Mouse (Mus musculus) midbrain, postnatal 0 days (tissue): ENCODE measurements around the gene Csde1. TPM values are rescaled to one million over a fixed set of nuclear protein-coding genes. Genes with fewer than 3 reads are reported as not detected.
A peak's percentile ranks its signal among the peaks of the same experiment; 100 is the strongest.

Source experiments
- ATAC-seq: fragments of 200-750 bp; cut with Nextera tagmentation; 2 replicates; pipeline ENCODE4 v1.8.0; 2017; ENCODE audit warnings: moderate number of reproducible peaks, mild to moderate bottlenecking, moderate TSS enrichment, moderate library complexity; ENCODE audit not compliant: low FRiP score
- DNase-seq: peaks from one replicate; pipeline ENCODE4 v3.0.0-alpha.2; 2015; ENCODE audit warnings: low spot score
- H3K27ac ChIP-seq: fragments of 300-500 bp; sonication (generic); 2 replicates; pipeline ENCODE4 v1.5.1; 2014; ENCODE audit warnings: low read depth, mild to moderate bottlenecking, low read length, mixed read lengths
- H3K27me3 ChIP-seq: fragments of 300-500 bp; sonication (generic); 2 replicates; pipeline ENCODE4 v1.6.1; 2014; ENCODE audit warnings: low read length, control low read depth, mixed read lengths; ENCODE audit not compliant: insufficient read depth
- H3K36me3 ChIP-seq: fragments of 300-500 bp; sonication (generic); 2 replicates; pipeline ENCODE4 v1.6.1; 2014; ENCODE audit warnings: low read length, control low read depth, mixed read lengths; ENCODE audit not compliant: insufficient read depth
- H3K4me1 ChIP-seq: fragments of 300-500 bp; sonication (generic); 2 replicates; pipeline ENCODE4 v1.6.1; 2014; ENCODE audit warnings: mild to moderate bottlenecking, control low read depth, antibody characterized with exemption, low read length, mixed read lengths; ENCODE audit not compliant: insufficient read depth
- H3K4me2 ChIP-seq: fragments of 300-500 bp; sonication (generic); 2 replicates; pipeline ENCODE4 v1.6.1; 2014; ENCODE audit warnings: low read depth, mild to moderate bottlenecking, low read length, mixed read lengths; ENCODE audit not compliant: poor library complexity, severe bottlenecking
- H3K4me3 ChIP-seq: fragments of 300-500 bp; sonication (generic); 2 replicates; pipeline ENCODE4 v1.5.1; 2014; ENCODE audit warnings: low read depth, mild to moderate bottlenecking, low read length, moderate library complexity
- H3K9ac ChIP-seq: fragments of 300-500 bp; sonication (generic); replicated peaks from 2 replicates; pipeline ENCODE4 v1.6.1; 2014; ENCODE audit warnings: mild to moderate bottlenecking, low read length, moderate library complexity, mixed read lengths; ENCODE audit not compliant: poor library complexity, severe bottlenecking
- H3K9me3 ChIP-seq: fragments of 300-500 bp; sonication (generic); 2 replicates; pipeline ENCODE4 v1.6.1; 2016; ENCODE audit warnings: low read length, control low read depth
- CTCF ChIP-seq: IDR thresholded peaks from 2 replicates; pipeline ENCODE4 v1.5.1; 2016; ENCODE audit warnings: antibody characterized with exemption, mild to moderate bottlenecking
- WGBS: fragments of 180-500 bp; shearing (Covaris S2); extraction: QIAGEN DNeasy Blood & Tissue Kit; methylation state at CpG from one replicate; pipeline ENCODE4 v1.1.7; 2014; 5-methylcytosine and 5-hydroxymethylcytosine counted together
- polyA plus RNA-seq: library from polyadenylated mRNA; unstranded; fragments of >200 nt; fragmentation: Nextera tagmentation; extraction: Ambion mirVana; gene quantifications from 2 replicates; pipeline ENCODE4 v1.2.1, GENCODE M21; 2015
- total RNA-seq: library from RNA; depleted of rRNA; stranded (reverse); fragments of >200 nt; gene quantifications from 2 replicates; pipeline ENCODE4 v1.2.3, GENCODE M21; 2014; rRNA removed

Csde1 gene
- total RNA-seq (222 and 287 TPM in 2 replicates), polyA plus RNA-seq (256 and 287 TPM in 2 replicates)

DNA sequence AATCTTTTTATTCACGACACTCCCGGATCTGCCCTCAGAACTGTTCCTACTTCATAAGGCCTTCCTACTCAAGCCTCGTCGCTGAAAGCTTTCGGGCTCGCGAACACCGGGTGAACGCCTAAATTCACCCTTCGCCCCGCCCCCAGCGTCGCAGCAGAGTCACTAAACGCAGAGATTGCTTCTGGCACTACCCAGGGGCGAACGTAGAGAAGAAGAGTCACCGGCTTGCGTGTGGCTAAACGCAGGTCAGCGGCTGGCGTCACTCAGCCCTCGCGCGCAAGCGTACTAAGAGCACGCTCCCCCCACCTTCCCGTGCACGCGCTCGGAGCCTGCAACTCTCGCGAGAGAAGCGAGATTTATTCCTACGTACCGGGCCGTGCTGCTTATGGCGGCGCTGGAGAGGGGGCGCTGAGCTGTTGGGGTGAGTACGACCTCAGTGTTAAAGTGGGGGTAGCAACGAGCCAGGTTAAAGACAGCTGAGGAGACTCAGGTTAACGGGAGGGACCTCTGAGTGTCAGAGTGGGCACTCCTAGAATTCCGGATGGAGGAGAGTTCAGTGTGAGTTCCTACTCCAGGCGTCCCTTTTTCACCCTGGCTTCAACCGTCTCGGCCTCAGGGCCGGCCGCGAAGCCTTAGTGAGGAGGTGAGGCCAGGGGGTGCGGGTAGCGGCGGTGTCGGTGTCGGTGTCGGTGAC, at the start of gene Csde1:
Gene Csde1 (plus strand): TSS at position 178 of the 694 bp plus-strand sequence.
- TF ChIP-seq CTCF: peak; percentile 56
- Histone ChIP-seq H3K4me3 (peak within 1 kb of the TSS; percentile 61), H3K36me3 (no peaks in the 10 kb centered on the region), H3K9ac (peak within 1 kb of the TSS; percentile 78), H3K9me3 (no peaks in the 10 kb centered on the region), H3K4me1 (peaks cover 4% of the 10 kb centered on the region; the same call in 1 of the 2 replicates), H3K4me2 (peak within 1 kb of the TSS; percentile 65), H3K27ac (peak within 1 kb of the TSS; percentile 93), H3K27me3 (no peaks in the 10 kb centered on the region)
- peak; percentile 97 for ATAC-seq
- WGBS: under 1% methylated on average over 55 of the region's 55 CpGs
- peak; percentile 99 for DNase-seq

DNA sequence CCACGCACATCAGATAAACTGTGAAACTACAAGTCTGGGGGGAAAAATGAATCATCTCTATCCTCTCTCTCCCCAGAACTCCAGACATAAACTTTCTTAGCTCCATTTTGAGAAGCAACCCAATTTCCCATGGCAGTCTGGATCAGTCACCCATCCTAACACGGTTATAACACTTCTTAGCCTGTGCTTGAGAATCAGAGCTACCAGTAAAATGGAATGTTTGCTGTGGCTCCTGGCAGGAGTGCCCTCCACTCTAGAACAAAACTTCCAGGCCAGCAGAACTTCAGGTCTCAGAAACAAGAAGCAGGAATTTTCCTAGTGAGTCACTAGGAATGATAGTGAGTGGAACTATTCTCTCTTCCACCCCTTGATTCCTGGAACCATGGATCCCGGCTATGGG, 49.7 kb upstream of the Csde1 start:
- DNase-seq: no peak
- Histone ChIP-seq H3K4me1 (no peaks in the 10 kb centered on the region), H3K4me3 (no peak overlapping the region), H3K27me3 (no peaks in the 10 kb centered on the region), H3K27ac (no peak overlapping the region), H3K9ac (no peak overlapping the region), H3K9me3 (no peaks in the 10 kb centered on the region), H3K4me2 (no peak overlapping the region), H3K36me3 (no peaks in the 10 kb centered on the region)
- 83% methylated on average over 3 of the region's 3 CpGs for WGBS
- no peak for TF ChIP-seq CTCF
- no peak for ATAC-seq

DNA sequence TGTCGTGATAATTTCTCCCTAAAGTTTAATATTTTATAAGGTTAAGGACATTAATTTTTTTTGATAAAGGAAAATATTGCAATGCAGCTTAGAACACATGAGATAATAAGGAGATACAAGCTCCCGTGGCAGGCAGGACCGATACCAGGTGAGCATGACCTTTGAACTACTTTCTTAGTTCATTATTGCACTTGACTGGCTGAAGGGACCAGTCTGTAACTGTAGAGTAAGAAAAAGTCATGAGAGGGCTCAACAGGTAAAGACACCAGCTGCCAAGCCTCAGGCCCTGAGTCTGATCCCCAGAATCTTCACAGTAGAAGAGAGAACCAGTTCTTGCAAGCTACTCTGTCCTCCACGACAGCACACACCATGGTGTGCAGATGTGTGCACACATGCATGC, 43.3 kb upstream of the Csde1 start:
- ATAC-seq (no peak), DNase-seq (no peak)
- Histone ChIP-seq H3K4me2 (no peak overlapping the region), H3K9me3 (no peaks in the 10 kb centered on the region), H3K4me1 (no peaks in the 10 kb centered on the region), H3K4me3 (no peak overlapping the region), H3K27ac (no peak overlapping the region), H3K36me3 (no peaks in the 10 kb centered on the region), H3K27me3 (no peaks in the 10 kb centered on the region), H3K9ac (no peak overlapping the region)
- 76% methylated on average over 4 of the region's 4 CpGs for WGBS
- TF ChIP-seq CTCF: no peak

GRCm38 (mm10) chr3:102979550-102980348, 40.5 kb upstream of the Csde1 start:
- 6% methylated on average over 10 of the region's 10 CpGs for WGBS
- no peak overlapping the region for H3K4me3 ChIP-seq
- no peaks in the 10 kb centered on the region for H3K9me3 ChIP-seq
- peak; percentile 50 for TF ChIP-seq CTCF
- peak overlapping the region; percentile 42; the same call in 1 of the 2 replicates for H3K9ac ChIP-seq
- peak overlapping the region; percentile 70 for H3K27ac ChIP-seq
- H3K36me3 ChIP-seq: no peaks in the 10 kb centered on the region
- H3K4me1 ChIP-seq: no peaks in the 10 kb centered on the region
- H3K27me3 ChIP-seq: no peaks in the 10 kb centered on the region
- DNase-seq (peak; percentile 85), ATAC-seq (peak; percentile 97)
- peak overlapping the region; percentile 46 for H3K4me2 ChIP-seq

GRCm38 (mm10) chr3:102980349-102980736, 39.9 kb upstream of the Csde1 start:
- Histone ChIP-seq H3K9me3 (no peaks in the 10 kb centered on the region), H3K27ac (peak overlapping the region; percentile 70), H3K27me3 (no peaks in the 10 kb centered on the region), H3K36me3 (no peaks in the 10 kb centered on the region), H3K4me3 (no peak overlapping the region), H3K4me1 (no peaks in the 10 kb centered on the region), H3K4me2 (peak overlapping the region; percentile 46), H3K9ac (peak overlapping the region; percentile 42; the same call in 1 of the 2 replicates)
- TF ChIP-seq CTCF: no peak
- ATAC-seq (no peak), DNase-seq (no peak)
- 13% methylated on average over 3 of the region's 3 CpGs for WGBS

- Histone ChIP-seq H3K9me3 (no peaks in the 10 kb centered on the region), H3K4me3 (no peak overlapping the region), H3K9ac (no peak overlapping the region), H3K4me2 (no peak overlapping the region), H3K4me1 (peaks cover 3% of the 10 kb centered on the region; the same call in 1 of the 2 replicates), H3K27ac (no peak overlapping the region), H3K36me3 (no peaks in the 10 kb centered on the region), H3K27me3 (no peaks in the 10 kb centered on the region)
- no peak for ATAC-seq
- TF ChIP-seq CTCF: no peak
- 88% methylated on average over 8 of the region's 8 CpGs for whole genome bisulfite sequencing
- DNase-seq: no peak
These were observed 29.2 kb upstream of the Csde1 start for GRCm38 (mm10) chr3:102991041-102991440.
